Mouse (Mus musculus): ENCODE measurements around the gene Pou4f2.

Gene Pou4f2

GRCm38 (mm10) chr8:78419272-78419671 is 17.2 kb downstream of the Pou4f2 start:
- DNase-seq (ENCODE audit: low spot score) = no peak

DNA sequence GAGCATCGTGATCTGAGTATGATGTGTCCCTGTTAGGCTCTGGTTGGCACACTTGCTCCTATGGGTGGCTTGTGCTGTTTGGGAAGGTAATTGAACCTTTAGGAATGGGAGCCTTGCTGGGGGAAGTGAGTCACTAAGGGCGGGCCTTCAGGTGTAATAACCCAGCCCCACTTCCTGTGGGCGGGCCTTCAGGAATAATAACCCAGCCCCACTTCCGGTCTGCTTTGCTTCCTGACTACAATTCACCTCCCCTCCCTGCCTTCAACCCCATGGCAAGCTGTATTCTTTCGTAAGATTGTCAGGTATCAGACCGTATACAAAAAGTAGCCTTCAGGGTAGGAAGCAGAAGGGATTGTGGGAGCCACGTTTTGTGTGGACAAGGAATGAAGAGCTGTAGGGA is 45.7 kb downstream of the Pou4f2 start:
- no peak for DNase-seq (ENCODE audit: low spot score)
